Comparison of ENCODE assay signal across 22 mouse cellular contexts in genomic region chr9:78457026-78457425, GRCm38 (mm10). TPM values are rescaled to one million over a fixed set of nuclear protein-coding genes. Genes with fewer than 3 reads are reported as not detected.
A peak's percentile ranks its signal among the peaks of the same experiment; 100 is the strongest.
DNase-seq lines count a peak whose midpoint lies in the region; TF ChIP-seq lines count a peak whose summit lies in the region.
"Had no signal": no experiment of that assay in that cellular context is flagged by ENCODE, and none has a peak within 500 bp of the region (broad histone marks: within the 10 kb centered on the region; RNA-seq: fewer than 3 reads in every experiment).

No protein-coding gene starts in this region.

- H3K4me3 ChIP-seq in ES-Bruce4 (ENCODE audit: low read depth, low read length) (peak overlapping the region; percentile 53), ES-E14 (ENCODE audit: insufficient read depth in 1 of 2, low read depth in 1 of 2, low read length in 2 of 2, poor library complexity in 1 of 2, severe bottlenecking in 1 of 2) (peak overlapping the region; percentile 22 to 37; a peak in 1 of 4 replicates)
- H3K4me3 ChIP-seq in hindbrain, embryonic 10.5 days: no peak overlapping the region
- H3K4me3 ChIP-seq: embryonic facial prominence, embryonic 13.5 days; embryonic facial prominence, embryonic 15.5 days; erythroblast, embryonic 14.5 days; forebrain, embryonic 10.5 days; forebrain, embryonic 12.5 days had no signal

- H3K27ac ChIP-seq in ES-Bruce4 (ENCODE audit: insufficient read depth, low read length): peak overlapping the region; percentile 72
- peak overlapping the region; percentile 13; the same call in 1 of the 2 replicates for H3K27ac ChIP-seq in ES-E14 (ENCODE audit: insufficient read depth, low read depth, low read length, poor library complexity, severe bottlenecking)
- H3K27ac ChIP-seq in hindbrain, embryonic 10.5 days: no peak overlapping the region
- H3K27ac ChIP-seq: embryonic facial prominence, embryonic 13.5 days; embryonic facial prominence, embryonic 15.5 days; forebrain, embryonic 10.5 days; forebrain, embryonic 12.5 days had no signal

- in situ Hi-C loops in ES-E14 (cut with MboI; ENCODE audit: low sequenced_read_pairs in 2 of 2, unreplicated experiment in 2 of 2): no loop called here

- TF ChIP-seq EP300 in ES-Bruce4 (IDR thresholded peaks at IDR 0.05; ENCODE audit: insufficient read depth, low read depth, low read length): no peak

- WGBS in hindbrain, embryonic 10.5 days: 89% methylated on average over 8 of the region's 8 CpGs

- H3K27me3 ChIP-seq in ES-Bruce4 (ENCODE audit: control insufficient read depth, insufficient read depth, low read length, poor library complexity, severe bottlenecking): no peaks in the 10 kb centered on the region
- no peaks in the 10 kb centered on the region for H3K27me3 ChIP-seq in hindbrain, embryonic 10.5 days (ENCODE audit: insufficient read depth, poor library complexity, severe bottlenecking)
- H3K27me3 ChIP-seq: embryonic facial prominence, embryonic 13.5 days; embryonic facial prominence, embryonic 15.5 days; forebrain, embryonic 12.5 days had no signal

- H3K36me3 ChIP-seq in ES-Bruce4 (ENCODE audit: control insufficient read depth, insufficient read depth, low read length, poor library complexity, severe bottlenecking) (peaks cover 45% of the 10 kb centered on the region), ES-E14 (ENCODE audit: control insufficient read depth, insufficient read depth, low read length, poor library complexity, severe bottlenecking) (peaks cover 25% of the 10 kb centered on the region)
- H3K36me3 ChIP-seq in hindbrain, embryonic 10.5 days: peaks cover 85% of the 10 kb centered on the region

- TF ChIP-seq POLR2A in ES-Bruce4 (IDR thresholded peaks at IDR 0.05; ENCODE audit: insufficient read depth, low read length): no peak

- no peak for TF ChIP-seq CTCF in ES-Bruce4 (IDR thresholded peaks at IDR 0.05; ENCODE audit: low read depth, low read length)

- peak overlapping the region; percentile 11 for H3K9ac ChIP-seq in ES-Bruce4 (ENCODE audit: low read depth, poor library complexity, severe bottlenecking)
- peak overlapping the region; percentile 62; the same call in 1 of the 2 replicates for H3K9ac ChIP-seq in ES-E14 (ENCODE audit: insufficient read depth, low read depth, low read length, poor library complexity, severe bottlenecking)
- H3K9ac ChIP-seq: embryonic facial prominence, embryonic 13.5 days; embryonic facial prominence, embryonic 15.5 days; forebrain, embryonic 12.5 days had no signal

- peaks cover 1% of the 10 kb centered on the region for H3K4me1 ChIP-seq in ES-Bruce4 (ENCODE audit: control insufficient read depth, insufficient read depth, low read length)
- peaks cover 2 to 3% of the 10 kb centered on the region in 2 experiments; a peak in 2 of 4 replicates for H3K4me1 ChIP-seq in ES-E14 (ENCODE audit: control insufficient read depth in 2 of 2, insufficient read depth in 2 of 2, low read length in 2 of 2, poor library complexity in 1 of 2)
- H3K4me1 ChIP-seq in hindbrain, embryonic 10.5 days (replicated peaks): no peaks in the 10 kb centered on the region
- H3K4me1 ChIP-seq: embryonic facial prominence, embryonic 13.5 days; embryonic facial prominence, embryonic 15.5 days; forebrain, embryonic 10.5 days; forebrain, embryonic 12.5 days had no signal

- DNase-seq in ES-E14 (ENCODE audit: low read depth, low spot score) (no peak), ZHBTc4 (ENCODE audit: low read depth, low spot score) (peak; percentile 70)
- DNase-seq in ovary, postnatal 14 days (ENCODE audit: low spot score): no peak
- DNase-seq in lung, postnatal 4 days: no peak
- DNase-seq in hindbrain, embryonic 10.5 days (ENCODE audit: low spot score): no peak
- DNase-seq: adrenal gland, adult 2 months; adrenal gland, postnatal 10 days; adrenal gland, postnatal 25 days; cerebellum, adult 11 months; cerebellum, adult 18-20 months; cerebellum, adult 8-10 months; cerebellum, adult 9-11 months; cerebellum, postnatal 14 days; cerebellum, postnatal 36 days; embryo, embryonic 11 days had no signal

- H3K9me3 ChIP-seq in ES-Bruce4 (replicated peaks; ENCODE audit: control insufficient read depth, insufficient read depth, low read length, poor library complexity, severe bottlenecking) (no peaks in the 10 kb centered on the region), ES-E14 (ENCODE audit: control insufficient read depth, insufficient read depth, low read depth, low read length) (no peaks in the 10 kb centered on the region)
- no peaks in the 10 kb centered on the region for H3K9me3 ChIP-seq in hindbrain, embryonic 10.5 days
- H3K9me3 ChIP-seq: embryonic facial prominence, embryonic 13.5 days; embryonic facial prominence, embryonic 15.5 days; forebrain, embryonic 10.5 days; forebrain, embryonic 12.5 days had no signal

TF ChIP-seq in ES-E14, 5 proteins besides CTCF, POLR2A, EP300 and RAD21:
- no peak for TF ChIP-seq CHD2 (IDR thresholded peaks at IDR 0.05; ENCODE audit: low read depth, low read length)
- no peak for TF ChIP-seq MAFK (IDR thresholded peaks at IDR 0.05; ENCODE audit: insufficient read depth, low read depth, low read length)
- TF ChIP-seq ZC3H11A (IDR thresholded peaks at IDR 0.05; ENCODE audit: borderline replicate concordance, low read depth, low read length): no peak
- no peak for TF ChIP-seq HCFC1 (IDR thresholded peaks at IDR 0.05; ENCODE audit: borderline replicate concordance, insufficient read depth, low read length)
- no peak for TF ChIP-seq ZNF384 (IDR thresholded peaks at IDR 0.05; ENCODE audit: low read depth, low read length)

RNA-seq across cellular contexts. Expression of gene Gm17324, which starts 8.4 kb away (rescaled TPM):
- polyA plus RNA-seq in ES-Bruce4 (2011; ENCODE audit: insufficient read depth, insufficient read length, low read depth, missing spikeins): not detected in 2 replicates
- total RNA-seq in ES-E14 (2012; rRNA removed): 0.45 and 1.6 TPM in 2 replicates
- 0.55 and 0.68 TPM in 2 replicates for polyA plus RNA-seq in hindbrain, embryonic 10.5 days (2016; fragmentation: Nextera tagmentation; extraction: Ambion mirVana)
- total RNA-seq: adrenal gland, adult 2 months; adrenal gland, postnatal 25 days had no signal
- polyA plus RNA-seq: C2C12 had no signal

RNA-seq across cellular contexts. Expression of gene Mto1, which starts 9.0 kb away (rescaled TPM):
- polyA plus RNA-seq in ES-Bruce4 (2011; ENCODE audit: insufficient read depth, insufficient read length, low read depth, missing spikeins): 23.1 and 26.2 TPM in 2 replicates
- 31.3 and 44.8 TPM in 2 replicates for total RNA-seq in ES-E14 (2012; rRNA removed)
- 22.6 and 25.1 TPM in 2 replicates for polyA plus RNA-seq in hindbrain, embryonic 10.5 days (2016; fragmentation: Nextera tagmentation; extraction: Ambion mirVana)

RNA-seq across cellular contexts. Expression of gene Cgas, which starts 14.0 kb away (rescaled TPM):
- 1.1 and 1.2 TPM in 2 replicates for polyA plus RNA-seq in ES-Bruce4 (2011; ENCODE audit: insufficient read depth, insufficient read length, low read depth, missing spikeins)
- 0.90 and 1.7 TPM in 2 replicates for total RNA-seq in ES-E14 (2012; rRNA removed)
- polyA plus RNA-seq in hindbrain, embryonic 10.5 days (2016; fragmentation: Nextera tagmentation; extraction: Ambion mirVana): 0.20 and 0.46 TPM in 2 replicates

RNA-seq across cellular contexts. Expression of gene Eef1a1, which starts 31.9 kb away (rescaled TPM):
- polyA plus RNA-seq in ES-Bruce4 (2011; ENCODE audit: insufficient read depth, insufficient read length, low read depth, missing spikeins): 19,892 and 21,149 TPM in 2 replicates
- total RNA-seq in ES-E14 (2012; rRNA removed): 10,022 and 10,869 TPM in 2 replicates
- 3,168 and 3,706 TPM in 2 replicates for polyA plus RNA-seq in hindbrain, embryonic 10.5 days (2016; fragmentation: Nextera tagmentation; extraction: Ambion mirVana)
